Mouse (Mus musculus): ENCODE results near the gene Bnipl.

The Bnipl gene

DNA sequence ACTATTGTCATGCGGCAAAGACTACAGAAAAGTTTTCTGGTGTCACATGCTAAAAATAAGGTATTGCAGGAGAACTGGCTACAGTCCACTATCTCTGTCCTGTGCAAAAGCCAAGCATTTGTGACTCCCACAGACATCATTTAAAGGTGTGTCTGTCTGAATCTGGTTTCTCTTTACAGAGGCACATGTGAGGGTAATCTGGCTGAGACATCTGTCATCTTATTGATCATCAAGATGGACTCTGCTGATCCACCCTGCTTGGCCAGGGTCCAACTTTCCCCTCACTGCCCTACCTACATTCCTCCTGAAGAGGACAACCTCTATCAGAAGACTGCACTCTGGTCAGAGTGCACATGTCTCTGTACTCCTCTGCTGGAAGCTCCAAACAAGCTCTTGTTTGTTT, 26.2 kb upstream of the Bnipl start:
- peak; percentile 31 to 39 for DNase-seq

DNA sequence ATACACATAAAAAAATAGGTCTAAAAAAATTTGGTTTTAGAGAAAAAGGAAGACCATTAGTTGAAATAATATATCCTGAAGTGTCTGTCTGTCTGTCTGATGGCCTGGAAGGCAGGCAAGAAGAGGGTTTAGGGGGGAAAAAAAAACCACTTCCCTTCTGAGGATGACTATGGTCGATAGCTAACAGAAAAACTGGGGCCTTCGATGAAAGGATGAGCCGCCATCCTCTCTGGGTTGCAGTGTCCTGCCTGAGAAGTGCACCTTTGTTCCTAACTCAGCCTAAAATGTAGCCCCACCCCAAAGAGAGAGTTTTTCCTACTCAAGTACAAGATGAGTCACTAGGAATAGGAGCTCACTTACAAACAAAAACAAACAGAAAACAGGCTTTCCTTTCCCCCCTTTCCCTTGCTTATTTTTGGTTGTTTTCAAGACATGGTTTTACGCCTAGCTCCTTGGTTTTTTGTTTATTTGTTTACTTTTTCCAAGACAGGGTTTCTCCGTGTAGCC, 25.5 kb upstream of the Bnipl start:
- DNase-seq = no peak

GRCm38 (mm10) chr3:95275161-95275560, 24.2 kb upstream of the Bnipl start:
- DNase-seq = no peak

GRCm38 (mm10) chr3:95274453-95274852, 23.5 kb upstream of the Bnipl start:
- DNase-seq = no peak

GRCm38 (mm10) chr3:95273471-95273870, 22.5 kb upstream of the Bnipl start:
- peak; percentile 91 to 95 for DNase-seq

DNA sequence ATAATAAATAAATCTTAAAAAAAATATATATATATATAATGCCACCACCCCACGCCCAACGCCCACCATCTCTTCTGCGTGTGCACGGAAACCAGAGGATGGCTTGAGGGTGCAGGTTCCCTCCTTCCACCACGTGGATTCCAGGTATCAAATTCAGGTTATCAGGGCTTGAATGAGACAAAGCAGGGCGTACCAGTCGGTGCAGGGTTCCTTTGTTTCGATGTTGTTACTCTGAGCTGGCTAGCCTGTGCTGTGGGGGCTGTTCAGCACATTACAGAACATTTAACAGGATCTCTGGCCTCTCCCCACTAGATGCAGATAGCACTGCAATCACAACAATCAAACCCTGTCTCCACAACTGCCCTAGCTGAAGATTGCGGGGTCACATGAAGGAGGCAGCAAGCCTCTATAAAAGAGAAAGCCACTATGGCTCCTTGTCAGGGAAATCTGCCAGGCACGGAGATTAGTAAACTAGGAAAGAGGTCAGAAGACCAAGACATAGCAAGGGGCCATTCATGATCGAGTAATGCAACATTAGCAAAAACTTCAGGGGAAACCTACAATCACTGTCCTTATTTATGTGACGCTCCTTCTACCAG, 19.9 kb upstream of the Bnipl start:
- no peak for DNase-seq

- no peak for DNase-seq
These were observed 18.8 kb upstream of the Bnipl start for GRCm38 (mm10) chr3:95269789-95270188.

GRCm38 (mm10) chr3:95267855-95268254, 16.9 kb upstream of the Bnipl start:
- no peak for DNase-seq

DNA sequence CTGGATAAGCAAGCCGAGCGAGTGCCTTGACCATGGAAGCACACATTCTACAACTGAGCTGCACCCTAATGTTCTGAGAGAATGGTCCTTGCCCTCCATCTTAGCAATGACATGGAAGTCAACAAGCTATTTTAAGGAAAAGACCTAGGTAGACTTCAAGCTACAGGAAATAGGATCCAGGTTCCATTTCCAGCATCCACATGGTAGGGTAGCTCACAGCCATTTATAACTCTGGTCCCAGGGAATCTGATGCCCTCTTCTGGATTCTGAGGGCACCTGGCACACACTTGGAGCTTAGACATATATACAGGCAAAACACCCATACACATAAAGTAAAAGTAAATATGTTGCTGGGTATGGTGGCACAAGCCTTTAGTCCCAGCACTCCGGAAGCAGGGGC, 15.1 kb upstream of the Bnipl start:
- no peak for DNase-seq

GRCm38 (mm10) chr3:95264724-95265123, 13.7 kb upstream of the Bnipl start:
- no peak for DNase-seq

GRCm38 (mm10) chr3:95263089-95263739, 12.2 kb upstream of the Bnipl start:
- DNase-seq = peak; percentile 65

DNA sequence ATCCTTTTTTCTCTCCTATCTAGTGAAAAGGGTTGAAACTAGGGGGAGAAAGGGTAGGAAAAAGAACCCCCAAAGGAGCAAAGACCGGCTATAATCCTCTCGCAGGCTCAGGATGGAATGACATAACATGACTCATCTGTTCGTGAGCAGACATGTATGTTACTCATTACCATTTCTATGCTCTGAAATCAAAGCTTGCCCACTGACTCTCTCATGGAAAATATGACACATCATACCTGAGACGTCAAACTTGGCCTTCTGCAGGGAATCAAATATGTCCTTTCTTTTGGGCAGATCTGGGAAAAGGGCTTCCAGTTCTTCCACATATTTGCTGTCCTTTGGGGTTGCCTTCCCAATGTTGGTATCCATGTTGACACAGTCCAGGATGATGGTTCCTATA, 11.0 kb upstream of the Bnipl start:
- no peak for DNase-seq

DNA sequence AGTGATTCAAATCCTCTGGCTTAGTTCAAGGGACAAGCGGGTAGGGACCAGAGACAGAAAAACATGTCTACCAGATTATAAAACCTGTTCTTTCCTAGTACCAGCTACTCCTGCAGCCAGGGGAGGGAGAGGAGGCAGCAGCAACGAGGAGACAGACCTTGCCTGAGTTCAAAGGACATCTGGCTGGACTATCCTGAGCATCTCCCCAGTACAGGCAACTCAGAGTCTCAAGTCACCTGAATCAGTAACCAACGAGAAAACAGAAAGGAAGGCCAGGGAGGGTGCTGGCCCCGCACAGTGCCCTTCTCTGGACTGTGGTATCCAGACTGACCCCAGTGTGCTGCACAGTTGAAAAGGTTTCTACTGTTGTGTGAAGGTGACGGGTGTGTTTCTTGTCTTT, 5.9 kb upstream of the Bnipl start:
- no peak for DNase-seq

DNA sequence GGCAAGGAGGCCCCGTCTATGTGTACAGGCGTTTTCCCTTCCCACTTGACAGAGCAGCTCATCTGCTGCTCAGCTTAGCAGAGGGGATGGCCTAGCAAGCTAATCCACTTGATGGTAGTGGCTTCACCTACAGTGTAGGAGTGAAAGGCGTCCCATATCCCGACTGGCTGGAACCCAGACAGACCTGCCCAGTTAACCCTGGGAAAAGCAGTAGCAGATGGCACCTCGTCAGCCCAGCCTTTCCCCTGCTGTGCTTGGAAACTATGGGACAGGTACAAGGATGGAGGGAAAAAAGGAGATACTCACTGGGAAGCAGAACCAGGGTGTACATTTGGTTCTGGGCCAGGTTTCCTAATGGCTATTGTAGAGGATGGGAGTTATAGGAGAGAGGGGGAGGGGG, 632 bp downstream of the Bnipl start:
- peak; percentile 84 to 85 for DNase-seq

- DNase-seq = no peak
These were observed 3.2 kb downstream of the Bnipl start for GRCm38 (mm10) chr3:95247660-95248336.

DNA sequence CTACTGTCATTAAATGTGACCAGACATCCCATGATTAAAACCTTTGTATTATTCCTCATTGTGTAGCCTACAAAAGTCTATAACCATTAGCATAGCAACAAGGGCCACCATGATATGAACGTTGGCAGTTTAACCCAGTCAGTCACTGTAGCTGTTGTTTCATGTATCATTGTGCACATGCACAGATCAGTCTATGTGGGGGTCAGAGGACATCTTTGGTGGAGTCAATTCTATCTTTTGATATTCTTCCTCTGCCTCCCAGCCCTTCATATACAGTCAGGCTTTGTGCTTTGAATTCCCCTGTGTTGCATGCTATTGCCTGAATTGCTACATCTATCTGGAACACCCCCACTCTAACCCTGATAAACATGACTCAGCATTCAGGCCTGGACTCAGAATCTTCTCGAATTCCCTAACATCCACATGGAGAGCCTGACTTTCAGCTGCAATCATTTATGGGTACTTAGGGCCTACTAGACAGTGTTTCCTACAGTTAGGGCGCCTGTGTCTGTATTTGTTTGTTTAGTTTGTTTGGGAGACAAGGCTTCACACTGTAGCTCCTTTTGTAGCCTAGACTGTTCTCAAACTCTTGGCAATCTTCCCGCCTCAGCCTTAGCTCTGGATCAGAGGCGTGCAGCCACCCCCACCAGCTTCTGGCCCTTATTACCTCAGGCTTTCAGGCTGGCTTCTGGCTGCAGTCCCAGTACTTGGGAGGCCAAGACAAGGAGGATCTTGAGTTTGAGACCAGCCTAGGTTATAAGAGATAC, 4.3 kb downstream of the Bnipl start:
- DNase-seq = peak; percentile 51 to 56

GRCm38 (mm10) chr3:95243086-95243485, 7.9 kb downstream of the Bnipl start:
- no peak for DNase-seq

GRCm38 (mm10) chr3:95241498-95241897, 9.5 kb downstream of the Bnipl start, which contains the start of gene Gm128:
Gene Gm128 (minus strand): TSS chr3:95241598.
- no peak for DNase-seq

GRCm38 (mm10) chr3:95240900-95241299, 10.1 kb downstream of the Bnipl start:
- no peak for DNase-seq

DNA sequence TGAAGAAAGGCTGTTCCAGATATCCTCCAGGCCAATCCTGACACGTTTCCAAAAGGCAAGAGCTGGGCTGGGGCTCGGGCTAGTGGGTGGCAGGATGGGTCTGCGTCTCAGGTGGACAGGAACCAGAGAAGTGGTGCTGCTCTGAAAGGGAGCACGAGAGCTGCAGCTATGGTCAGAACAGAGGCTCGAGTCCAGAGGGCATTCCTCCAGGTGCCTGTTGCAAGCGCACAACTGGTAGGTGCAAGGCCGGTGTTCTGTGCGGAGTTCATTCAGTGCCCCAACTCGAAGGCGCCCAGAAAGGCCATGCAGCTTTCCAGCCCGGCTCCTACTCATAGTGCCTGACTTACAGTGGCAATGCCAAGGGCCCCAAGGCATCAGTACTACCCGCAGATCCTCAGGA, 11.0 kb downstream of the Bnipl start:
- no peak for DNase-seq

DNA sequence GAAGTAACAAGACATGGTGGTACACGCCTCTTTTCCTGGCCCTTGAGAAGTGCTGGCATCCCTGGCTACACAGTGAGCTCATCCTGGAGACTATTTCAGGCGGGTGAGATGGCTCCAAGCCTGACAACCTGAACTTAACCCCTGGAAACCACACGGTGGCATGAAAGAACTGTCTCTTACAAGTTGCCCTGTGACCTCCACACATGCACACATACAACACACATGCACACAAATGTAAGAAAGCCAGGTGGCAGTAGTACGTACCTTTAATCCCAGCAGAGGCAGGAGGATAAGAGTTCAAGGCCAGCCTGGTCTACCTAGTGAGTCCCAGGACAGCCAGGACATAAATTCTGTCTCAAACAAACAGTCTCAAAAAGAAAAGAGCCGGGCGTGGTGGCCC, 12.0 kb downstream of the Bnipl start:
- DNase-seq = no peak

GRCm38 (mm10) chr3:95237541-95238099, 13.4 kb downstream of the Bnipl start:
- no peak for DNase-seq
